In genomic region chr4:139175061-139175971, GRCm38 (mm10) we compare ENCODE assay signal across 8 mouse cellular contexts. TPM values are rescaled to one million over a fixed set of nuclear protein-coding genes. Genes with fewer than 3 reads are reported as not detected.
DNase-seq lines count a peak whose midpoint lies in the region; ATAC-seq and TF ChIP-seq lines count a peak whose summit lies in the region.

No protein-coding gene starts in this region.

- no peak overlapping the region; the same call in 1 of the 2 replicates for H3K9ac ChIP-seq in MEL (ENCODE audit: control insufficient read depth, low read depth, low read length, poor library complexity, severe bottlenecking)
- H3K9ac ChIP-seq in lung, embryonic 16.5 days (ENCODE audit: low read length) = no peak overlapping the region

- no peaks in the 10 kb centered on the region for H3K9me3 ChIP-seq in MEL (replicated peaks; ENCODE audit: insufficient read depth, low read length)
- H3K9me3 ChIP-seq in lung, embryonic 16.5 days (ENCODE audit: control insufficient read depth, low read length) = 0 out of 2 replicates have a peak, but pooled peaks cover 2% of the 10 kb centered on the region

- peak; percentile 77 for ATAC-seq in lung, embryonic 16.5 days (ENCODE audit: low read depth)

- H3K36me3 ChIP-seq in MEL (ENCODE audit: control insufficient read depth in 1 of 2, insufficient read depth in 2 of 2, low read length in 2 of 2) = peaks cover 0 to 9% of the 10 kb centered on the region in 2 experiments; a peak in 2 of 4 replicates
- no peaks in the 10 kb centered on the region for H3K36me3 ChIP-seq in lung, embryonic 16.5 days (ENCODE audit: control insufficient read depth, insufficient read depth, low read length)
- no peaks in the 10 kb centered on the region for H3K36me3 ChIP-seq in thymus, adult 2 months (ENCODE audit: control insufficient read depth, insufficient read depth, low read length)

- H3K27ac ChIP-seq in MEL (ENCODE audit: control insufficient read depth, low read depth, low read length) = no peak overlapping the region
- peak overlapping the region; percentile 74 for H3K27ac ChIP-seq in lung, embryonic 16.5 days (ENCODE audit: low read length)
- no peak overlapping the region for H3K27ac ChIP-seq in thymus, adult 2 months (ENCODE audit: control insufficient read depth, insufficient read depth, low read length)

- DNase-seq in embryo, embryonic 11 days = peak; percentile 36
- no peak for DNase-seq in embryo, embryonic 9.5 days (ENCODE audit: extremely low spot score)
- peak; percentile 41 for DNase-seq in MEL (ENCODE audit: low read depth, low spot score)
- peak; percentile 82 to 86 for DNase-seq in heart, postnatal 10 days
- no peak for DNase-seq in thymus, postnatal 10 days (ENCODE audit: low spot score in 2 of 2)
- DNase-seq in thymus, adult 2 months = no peak
- no peak for DNase-seq in left cerebral cortex, postnatal 14 days (ENCODE audit: low spot score in 2 of 2)

- no peaks in the 10 kb centered on the region for H3K27me3 ChIP-seq in MEL (ENCODE audit: control insufficient read depth in 1 of 2, insufficient read depth in 2 of 2, low read length in 2 of 2)
- no peaks in the 10 kb centered on the region for H3K27me3 ChIP-seq in lung, embryonic 16.5 days (ENCODE audit: control insufficient read depth, insufficient read depth, low read depth, low read length)
- H3K27me3 ChIP-seq in thymus, adult 2 months (ENCODE audit: control insufficient read depth, insufficient read depth, low read length) = no peaks in the 10 kb centered on the region

- no peaks in the 10 kb centered on the region for H3K79me2 ChIP-seq in MEL (ENCODE audit: control insufficient read depth, insufficient read depth, low read length, poor library complexity)

- no peak for TF ChIP-seq POLR2A in MEL (IDR thresholded peaks at IDR 0.05; ENCODE audit: control insufficient read depth in 1 of 2, insufficient read depth in 1 of 2, low read depth in 1 of 2, low read length in 2 of 2, poor library complexity in 1 of 2)
- no peak for TF ChIP-seq POLR2A in thymus, adult 2 months (IDR thresholded peaks at IDR 0.05; ENCODE audit: control insufficient read depth, extremely low read depth, insufficient read depth, low read length, poor library complexity)

- TF ChIP-seq EP300 in MEL (IDR thresholded peaks at IDR 0.05; ENCODE audit: low read depth in 1 of 2, low read length in 2 of 2) = no peak

- H3K4me3 ChIP-seq in MEL (ENCODE audit: control insufficient read depth in 1 of 2, insufficient read depth in 1 of 2, low read depth in 2 of 2, low read length in 2 of 2) = no peak overlapping the region
- H3K4me3 ChIP-seq in lung, embryonic 16.5 days (ENCODE audit: low read length) = no peak overlapping the region
- H3K4me3 ChIP-seq in thymus, adult 2 months (ENCODE audit: control insufficient read depth, insufficient read depth, low read length) = no peak overlapping the region

- no peak for TF ChIP-seq CTCF in MEL (IDR thresholded peaks at IDR 0.05 in 2 of 3, conservative IDR thresholded peaks at IDR 0.05 in 1 of 3; ENCODE audit: control insufficient read depth in 1 of 3, insufficient read depth in 1 of 3, low read depth in 2 of 3, low read length in 3 of 3, poor library complexity in 1 of 3, severe bottlenecking in 1 of 3)
- TF ChIP-seq CTCF in thymus, adult 2 months (IDR thresholded peaks at IDR 0.05; ENCODE audit: borderline replicate concordance, control insufficient read depth, extremely low read depth, insufficient read depth, low read length, poor library complexity) = no peak

- H3K4me1 ChIP-seq in MEL (ENCODE audit: control insufficient read depth in 1 of 2, insufficient read depth in 2 of 2, low read length in 2 of 2) = peaks cover 0 to 19% of the 10 kb centered on the region in 2 experiments; a peak in 2 of 4 replicates
- H3K4me1 ChIP-seq in lung, embryonic 16.5 days (replicated peaks; ENCODE audit: control insufficient read depth, insufficient read depth, low read length) = peaks cover 32% of the 10 kb centered on the region
- no peaks in the 10 kb centered on the region for H3K4me1 ChIP-seq in thymus, adult 2 months (replicated peaks; ENCODE audit: control insufficient read depth, insufficient read depth, low read length)

- intact Hi-C loops in heart, postnatal 10 days (cut with DNase I) = no loop called here
- intact Hi-C loops in left cerebral cortex, postnatal 14 days (cut with DNase I) = loop anchor here (5.0 kb wide), 1 partner anchor 43 kb away; the partner anchor contains the start of gene Minos1

- WGBS in lung, embryonic 16.5 days = 30% methylated on average over 20 of the region's 20 CpGs
- WGBS in thymus, adult 2 months = 72% methylated on average over 20 of the region's 20 CpGs

- H3K4me2 ChIP-seq in lung, embryonic 16.5 days (ENCODE audit: low read depth, low read length) = peak overlapping the region; percentile 21

- no peak for TF ChIP-seq RAD21 in MEL (IDR thresholded peaks at IDR 0.05; ENCODE audit: low read depth, low read length)

TF ChIP-seq in MEL, 35 proteins besides CTCF, POLR2A, EP300 and RAD21:
- TF ChIP-seq MAFK (IDR thresholded peaks at IDR 0.05; ENCODE audit: borderline replicate concordance, low read depth, low read length) (0 out of 2 replicates have a peak, but pooled peaks have one; percentile 18), ZNF384 (IDR thresholded peaks at IDR 0.05; ENCODE audit: low read depth, low read length) (peak; percentile 86), USF2 (IDR thresholded peaks at IDR 0.05; ENCODE audit: borderline replicate concordance in 1 of 2, insufficient read depth in 1 of 2, low read depth in 1 of 2, low read length in 2 of 2) (no peak)

RNA-seq across cellular contexts. Expression of gene Capzb, which starts 17.4 kb away (rescaled TPM):
- total RNA-seq in MEL (2012; rRNA removed) = 91.2 and 103 TPM in 2 replicates
- polyA plus RNA-seq in MEL (2012; ENCODE audit: insufficient read depth in 1 of 2, insufficient read length in 2 of 2, low read depth in 1 of 2, low replicate concordance in 2 of 2, missing spikeins in 1 of 2) = 100 to 1,000 TPM in 1 of 2 experiments, not detected in 1; 354 TPM
- total RNA-seq in heart, postnatal 10 days (2021) = 100 to 1,000 TPM; 394 to 406 TPM
- 454 and 473 TPM in 2 replicates for polyA plus RNA-seq in lung, embryonic 16.5 days (2015; fragmentation: Nextera tagmentation; extraction: Ambion mirVana)
- 167 and 213 TPM in 2 replicates for polyA plus RNA-seq in thymus, adult 2 months (2012; rRNA removed)
- total RNA-seq in left cerebral cortex, postnatal 14 days (2021) = 100 to 1,000 TPM; 394 to 398 TPM

RNA-seq across cellular contexts. Expression of gene Minos1, which starts 44.4 kb away (rescaled TPM):
- 163 and 183 TPM in 2 replicates for total RNA-seq in MEL (2012; rRNA removed)
- polyA plus RNA-seq in MEL (2012; ENCODE audit: insufficient read depth in 1 of 2, insufficient read length in 2 of 2, low read depth in 1 of 2, low replicate concordance in 2 of 2, missing spikeins in 1 of 2) = 100 to 1,000 TPM in 1 of 2 experiments, not detected in 1; 401 TPM
- total RNA-seq in heart, postnatal 10 days (2021) = 100 to 1,000 TPM; 714 to 726 TPM
- 548 and 571 TPM in 2 replicates for polyA plus RNA-seq in lung, embryonic 16.5 days (2015; fragmentation: Nextera tagmentation; extraction: Ambion mirVana)
- 38.0 and 65.3 TPM in 2 replicates for polyA plus RNA-seq in thymus, adult 2 months (2012; rRNA removed)
- total RNA-seq in left cerebral cortex, postnatal 14 days (2021) = 100 to 1,000 TPM; 208 to 210 TPM

Comparison
In these comparisons a context has a peak if more than half of its experiments do, and no peak if none do; other contexts are left out.
1. DNase-seq: peak in embryo, embryonic 11 days (single experiment), MEL (single experiment) and heart, postnatal 10 days (2 of 2); none in embryo, embryonic 9.5 days (single experiment), thymus, postnatal 10 days (0 of 2), thymus, adult 2 months (single experiment) and left cerebral cortex, postnatal 14 days (0 of 2).